Comparison of ENCODE assay signal across 9 mouse cellular contexts in genomic region chr13:58067540-58068103, GRCm38 (mm10). TPM values are rescaled to one million over a fixed set of nuclear protein-coding genes. Genes with fewer than 3 reads are reported as not detected.
DNase-seq lines count a peak whose midpoint lies in the region; ATAC-seq and TF ChIP-seq lines count a peak whose summit lies in the region.
"Had no signal": no experiment of that assay in that cellular context is flagged by ENCODE, and none has a peak within 500 bp of the region (broad histone marks: within the 10 kb centered on the region; RNA-seq: fewer than 3 reads in every experiment).

No protein-coding gene starts in this region.

- no peak for TF ChIP-seq EP300 in stomach, postnatal 0 days (optimal IDR thresholded peaks at IDR 0.05)

- no peaks in the 10 kb centered on the region for H3K36me3 ChIP-seq in embryonic facial prominence, embryonic 15.5 days
- peaks cover 29% of the 10 kb centered on the region for H3K36me3 ChIP-seq in limb, embryonic 12.5 days
- no peaks in the 10 kb centered on the region for H3K36me3 ChIP-seq in midbrain, embryonic 11.5 days (ENCODE audit: control insufficient read depth, insufficient read depth, low read length)
- H3K36me3 ChIP-seq in stomach, postnatal 0 days (ENCODE audit: control insufficient read depth, insufficient read depth, low read length), result no peaks in the 10 kb centered on the region

- no peak overlapping the region for H3K4me2 ChIP-seq in embryonic facial prominence, embryonic 15.5 days (replicated peaks)
- H3K4me2 ChIP-seq in limb, embryonic 12.5 days, result peak overlapping the region; percentile 36
- no peak overlapping the region for H3K4me2 ChIP-seq in midbrain, embryonic 11.5 days
- 0 out of 2 replicates have a peak overlapping the region, but pooled peaks have one; percentile 8 for H3K4me2 ChIP-seq in stomach, postnatal 0 days (replicated peaks; ENCODE audit: low read depth)

- intact Hi-C loops in left cerebral cortex, adult 2 months (cut with DNase I), result no loop called here

- H3K4me1 ChIP-seq in embryonic facial prominence, embryonic 15.5 days, result peaks cover 22% of the 10 kb centered on the region
- peaks cover 61% of the 10 kb centered on the region for H3K4me1 ChIP-seq in limb, embryonic 12.5 days (replicated peaks)
- no peaks in the 10 kb centered on the region for H3K4me1 ChIP-seq in midbrain, embryonic 11.5 days (ENCODE audit: control insufficient read depth, insufficient read depth, low read length)
- no peaks in the 10 kb centered on the region for H3K4me1 ChIP-seq in stomach, postnatal 0 days (replicated peaks; ENCODE audit: control insufficient read depth, insufficient read depth)

- 36% methylated on average over 17 of the region's 17 CpGs for WGBS in embryonic facial prominence, embryonic 15.5 days
- 14% methylated on average over 17 of the region's 17 CpGs for WGBS in limb, embryonic 12.5 days
- WGBS in midbrain, embryonic 11.5 days, result 26% methylated on average over 17 of the region's 17 CpGs
- 38% methylated on average over 17 of the region's 17 CpGs for WGBS in stomach, postnatal 0 days

- no peaks in the 10 kb centered on the region for H3K9me3 ChIP-seq in embryonic facial prominence, embryonic 15.5 days (replicated peaks)
- H3K9me3 ChIP-seq in limb, embryonic 12.5 days, result no peaks in the 10 kb centered on the region
- H3K9me3 ChIP-seq in midbrain, embryonic 11.5 days (ENCODE audit: control insufficient read depth, low read length), result no peaks in the 10 kb centered on the region
- H3K9me3 ChIP-seq in stomach, postnatal 0 days (ENCODE audit: control insufficient read depth, low read length), result no peaks in the 10 kb centered on the region

- no peak for DNase-seq in left cerebral cortex, adult 2 months (ENCODE audit: extremely low spot score in 1 of 2, low spot score in 2 of 2)
- DNase-seq in left cerebral cortex, adult 8-10 months (ENCODE audit: low spot score in 2 of 2), result no peak
- peak; percentile 76 for DNase-seq in heart, postnatal 4 days
- DNase-seq in midbrain, embryonic 11.5 days (ENCODE audit: low spot score, missing footprints), result peak; percentile 88
- peak; percentile 74 for DNase-seq in stomach, postnatal 0 days (ENCODE audit: low spot score)

- no peaks in the 10 kb centered on the region for H3K27me3 ChIP-seq in embryonic facial prominence, embryonic 15.5 days
- no peaks in the 10 kb centered on the region for H3K27me3 ChIP-seq in limb, embryonic 12.5 days
- H3K27me3 ChIP-seq in midbrain, embryonic 11.5 days (ENCODE audit: control insufficient read depth, insufficient read depth, low read length), result no peaks in the 10 kb centered on the region
- H3K27me3 ChIP-seq in stomach, postnatal 0 days (ENCODE audit: control insufficient read depth, insufficient read depth, low read length), result no peaks in the 10 kb centered on the region

- peak overlapping the region; percentile 76 for H3K27ac ChIP-seq in left cerebral cortex, adult 2 months
- H3K27ac ChIP-seq in embryonic facial prominence, embryonic 15.5 days (replicated peaks), result peak overlapping the region; percentile 71
- peak overlapping the region; percentile 88 for H3K27ac ChIP-seq in limb, embryonic 12.5 days
- H3K27ac ChIP-seq in midbrain, embryonic 11.5 days (ENCODE audit: low read depth, low read length), result peak overlapping the region; percentile 11; the same call in 1 of the 2 replicates
- peak overlapping the region; percentile 70 for H3K27ac ChIP-seq in stomach, postnatal 0 days (replicated peaks)

- H3K9ac ChIP-seq in embryonic facial prominence, embryonic 15.5 days, result no peak overlapping the region
- no peak overlapping the region for H3K9ac ChIP-seq in limb, embryonic 12.5 days (replicated peaks)
- no peak overlapping the region for H3K9ac ChIP-seq in midbrain, embryonic 11.5 days (ENCODE audit: low read length)
- H3K9ac ChIP-seq in stomach, postnatal 0 days (ENCODE audit: low read length), result no peak overlapping the region

- TF ChIP-seq CTCF in left cerebral cortex, adult 2 months (IDR thresholded peaks at IDR 0.05), result peak; percentile 31
- TF ChIP-seq CTCF in stomach, postnatal 0 days (IDR thresholded peaks at IDR 0.05; ENCODE audit: low read depth), result peak; percentile 57

- 0 out of 2 replicates have a peak, but pooled peaks have one; percentile 6 for ATAC-seq in embryonic facial prominence, embryonic 15.5 days (ENCODE audit: insufficient number of reproducible peaks, low FRiP score, low TSS enrichment, low read depth)
- ATAC-seq in limb, embryonic 12.5 days (ENCODE audit: insufficient number of reproducible peaks, insufficient read depth, low FRiP score, low TSS enrichment, low read depth), result 0 out of 2 replicates have a peak, but pooled peaks have one; percentile 28
- peak; percentile 70; the same call in 1 of the 2 replicates for ATAC-seq in midbrain, embryonic 11.5 days (ENCODE audit: low FRiP score)
- peak; percentile 88 for ATAC-seq in stomach, postnatal 0 days (ENCODE audit: low FRiP score, low TSS enrichment)
- ATAC-seq in cerebellum, adult (ENCODE audit: insufficient number of reproducible peaks, low FRiP score, low TSS enrichment), result no peak

- H3K4me3 ChIP-seq in left cerebral cortex, adult 2 months, result no peak overlapping the region
- H3K4me3 ChIP-seq in embryonic facial prominence, embryonic 15.5 days (replicated peaks), result no peak overlapping the region
- H3K4me3 ChIP-seq in limb, embryonic 12.5 days (replicated peaks), result no peak overlapping the region
- no peak overlapping the region for H3K4me3 ChIP-seq in midbrain, embryonic 11.5 days (ENCODE audit: low read depth, low read length)
- H3K4me3 ChIP-seq in stomach, postnatal 0 days (ENCODE audit: low read depth, low read length), result no peak overlapping the region

RNA-seq across cellular contexts. Expression of gene Klhl3, which starts 45.8 kb away (rescaled TPM):
- total RNA-seq in left cerebral cortex, adult 2 months (2021), result 10 to 100 TPM; 32.6 to 36.9 TPM
- total RNA-seq in left cerebral cortex, adult 8-10 months (2022), result 10 to 100 TPM; 24.6 to 30.1 (median 26.5) TPM
- 3.6 and 3.8 TPM in 2 replicates for polyA plus RNA-seq in embryonic facial prominence, embryonic 15.5 days (2015; fragmentation: Nextera tagmentation; extraction: Ambion mirVana)
- total RNA-seq in heart, postnatal 4 days (2021), result 1 to 10 TPM; 5.6 to 5.8 TPM
- 4.4 TPM in 2 replicates for polyA plus RNA-seq in limb, embryonic 12.5 days (2016; fragmentation: Nextera tagmentation; extraction: Ambion mirVana)
- polyA plus RNA-seq in midbrain, embryonic 11.5 days (2014; fragmentation: Nextera tagmentation; extraction: Ambion mirVana), result 2.6 and 3.2 TPM in 2 replicates
- polyA plus RNA-seq in stomach, postnatal 0 days (2015; fragmentation: Nextera tagmentation; extraction: Ambion mirVana), result 1.1 and 1.2 TPM in 2 replicates
- total RNA-seq: MEL had no signal

Comparison
In these comparisons a context has a peak if more than half of its experiments do, and no peak if none do; other contexts are left out.
1. DNase-seq: peak in heart, postnatal 4 days (single experiment), midbrain, embryonic 11.5 days (single experiment) and stomach, postnatal 0 days (single experiment); none in left cerebral cortex, adult 2 months (0 of 2) and left cerebral cortex, adult 8-10 months (0 of 2).
2. H3K27ac ChIP-seq: peak in every context shown above with its lines; median percentile 88 in limb, embryonic 12.5 days; 76 in left cerebral cortex, adult 2 months; 71 in embryonic facial prominence, embryonic 15.5 days; 70 in stomach, postnatal 0 days; 11 in midbrain, embryonic 11.5 days.
3. H3K4me2 ChIP-seq: peak in limb, embryonic 12.5 days (single experiment) and stomach, postnatal 0 days (single experiment); none in embryonic facial prominence, embryonic 15.5 days (single experiment) and midbrain, embryonic 11.5 days (single experiment).